Mouse (Mus musculus): Measurements from ENCODE around the gene Ptprn2.

DNA sequence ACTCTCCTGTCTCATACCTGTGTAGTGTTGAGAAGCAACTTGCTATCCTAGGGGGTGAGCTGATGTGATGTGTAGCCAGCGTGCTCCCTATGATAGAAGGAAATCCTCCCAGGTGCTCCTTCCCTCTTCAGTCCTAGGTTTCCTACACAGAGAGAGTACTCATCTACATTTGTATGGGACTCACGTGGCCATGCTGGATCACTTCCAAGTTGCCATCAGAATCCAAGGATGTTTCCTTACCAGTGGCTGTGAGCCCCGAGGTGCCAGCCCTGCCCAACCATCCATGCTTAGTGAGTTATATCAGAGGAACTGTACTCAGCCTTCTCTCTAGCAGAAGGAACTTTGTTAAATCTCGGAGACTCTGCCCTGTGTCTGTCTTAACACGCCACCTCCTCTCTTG, 729.4 kb downstream of the Ptprn2 start:
- no peak for TF ChIP-seq POLR2AphosphoS2 (IDR thresholded peaks at IDR 0.05; ENCODE audit: insufficient read length, low read depth)
- TF ChIP-seq TCF12 (IDR thresholded peaks at IDR 0.05; ENCODE audit: insufficient read depth, poor library complexity, severe bottlenecking), result no peak
- no peak for TF ChIP-seq MYOG (IDR thresholded peaks at IDR 0.05; ENCODE audit: control insufficient read depth in 1 of 3, insufficient read depth in 1 of 3, insufficient read length in 2 of 3, low read depth in 2 of 3)
- no peak for TF ChIP-seq POLR2A (IDR thresholded peaks at IDR 0.05; ENCODE audit: insufficient read length, low read depth)
- no peak for TF ChIP-seq USF1 (IDR thresholded peaks at IDR 0.05; ENCODE audit: low read depth)
